Mouse (Mus musculus) adrenal gland, postnatal 10 days (tissue): Measurements from ENCODE around the gene E2f8. TPM values are rescaled to one million over a fixed set of nuclear protein-coding genes. Genes with fewer than 3 reads are reported as not detected.

ENCODE experiments used
- total RNA-seq, 2 experiments: library from RNA; stranded (reverse); gene quantifications; 2 replicates each; pipeline ENCODE4 v1.2.3; 2021

The E2f8 gene
- total RNA-seq, 2 experiments from 2014 or later, result 8.4 to 10.1 TPM

Other genes with a start within 250 kb of the E2f8 start
- gene Mrgprb3, start 237.8 kb downstream of the E2f8 start, total RNA-seq, result not detected
- 10 to 100 TPM in 1 of 2 experiments, 1 to 10 TPM in 1; 8.9 to 10.3 TPM for gene Zdhhc13, start 92.6 kb downstream of the E2f8 start, total RNA-seq
- 10 to 100 TPM in 1 of 2 experiments, 1 to 10 TPM in 1; 7.1 to 11.7 TPM for gene Csrp3, start 33.6 kb downstream of the E2f8 start, total RNA-seq
- 10 to 100 TPM; 12.2 to 25.6 TPM for gene Nav2, start 27.1 kb upstream of the E2f8 start, total RNA-seq